Mouse (Mus musculus) left cerebral cortex, postnatal 36 days (tissue): ENCODE data around the gene Gm40193. TPM values are rescaled to one million over a fixed set of nuclear protein-coding genes. Genes with fewer than 3 reads are reported as not detected.
"Not testable (repeated sequence)": the region's sequence is repeated elsewhere in the genome, so short reads cannot be mapped to it uniquely, and the experiment has no call there.

ENCODE experiments used
- DNase-seq, 2 experiments: peaks; one replicate each; pipeline ENCODE4 v3.0.0; 2021 to 2022; ENCODE audit warnings: low spot score in 2 of 2, mixed read lengths in 1 of 2
- intact Hi-C: fragments of 180-260 bp; cut with DNase I; formaldehyde crosslinking; loops from one replicate; pipeline ENCODE4 v1.15.1; 2025
- total RNA-seq, 2 experiments: library from RNA; stranded (reverse); gene quantifications; 2 replicates each; pipeline ENCODE4 v1.2.3; 2021

The Gm40193 gene
- total RNA-seq, result not detected

- DNase-seq, result no peak
- intact Hi-C loops, result no loop called here
Observed at GRCm38 (mm10) chr11:70532839-70533238, at the start of gene Gm40193. TSS of gene Gm40193 (minus strand) at chr11:70532939.

DNA sequence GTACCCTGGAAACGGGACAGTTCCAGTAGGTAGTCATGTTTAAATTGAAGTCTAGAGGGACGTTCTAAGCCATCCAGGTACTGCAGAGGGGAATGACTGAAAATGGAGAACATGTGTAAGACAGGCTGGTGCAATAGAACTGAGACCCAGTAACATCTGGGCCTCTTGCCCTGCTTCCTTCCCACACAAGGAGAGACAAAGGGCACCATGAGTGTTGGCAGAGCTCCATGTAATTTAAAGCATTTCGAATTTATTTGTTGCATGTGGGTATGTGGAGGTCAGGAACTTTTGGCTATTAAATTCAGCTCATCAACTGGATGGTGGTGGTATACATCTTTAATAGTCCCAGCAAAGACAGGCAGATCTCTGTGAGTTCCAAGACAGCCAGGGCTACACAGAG lies 49.5 kb upstream of the Gm40193 start:
- intact Hi-C loops, result loop anchor here (2.0 kb wide), 1 partner anchor 19 kb away; the partner anchor contains the start of gene Mink1
- no peak for DNase-seq

- no peak for DNase-seq
- intact Hi-C loops, result no loop called here
Observed at GRCm38 (mm10) chr11:70580921-70581320, 48.2 kb upstream of the Gm40193 start.

DNA sequence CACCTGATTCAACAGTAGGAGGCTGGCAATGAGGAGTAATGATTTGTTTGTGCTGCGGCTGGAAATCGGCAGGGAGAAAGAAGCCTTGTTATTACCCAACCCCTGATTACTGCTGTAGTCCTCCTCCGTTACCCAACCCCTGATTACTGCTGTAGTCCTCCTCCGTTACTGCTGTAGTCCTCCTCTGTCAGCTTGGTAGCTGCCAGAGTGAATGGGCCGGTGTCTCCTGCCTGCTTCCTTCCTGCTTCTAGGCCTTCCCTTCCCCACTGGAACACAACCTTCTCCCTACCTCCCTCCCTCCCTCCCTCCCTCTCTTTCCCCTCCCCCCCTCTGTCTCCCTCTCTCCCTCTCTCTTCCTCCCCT lies 47.6 kb upstream of the Gm40193 start:
- intact Hi-C loops, result no loop called here

GRCm38 (mm10) chr11:70579710-70580357 lies 47.1 kb upstream of the Gm40193 start:
- intact Hi-C loops, result no loop called here
- DNase-seq, result no peak

More for the DNA sequence above, 47.6 kb upstream of the Gm40193 start:
- DNase-seq, result no peak

DNA sequence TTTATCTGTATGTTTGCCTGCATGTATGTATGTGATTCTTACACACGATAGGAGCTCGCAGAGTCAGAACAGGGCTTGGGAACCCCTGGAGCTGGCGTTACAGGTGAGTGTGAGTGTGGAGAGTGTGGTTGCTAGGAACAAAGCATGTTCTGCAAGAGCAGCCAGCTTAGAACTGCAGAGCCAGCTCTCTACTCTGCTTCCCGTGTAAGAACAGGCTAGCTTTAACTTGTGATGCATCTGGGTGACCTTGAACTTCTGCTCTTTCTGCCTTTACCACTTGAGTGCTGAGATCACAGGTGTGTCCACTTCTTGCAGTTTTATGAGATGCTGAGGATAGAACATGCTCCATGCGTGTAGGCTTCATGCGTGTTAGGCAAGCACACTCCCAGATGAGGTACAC lies 46.2 kb upstream of the Gm40193 start:
- no peak for DNase-seq
- intact Hi-C loops, result no loop called here

DNA sequence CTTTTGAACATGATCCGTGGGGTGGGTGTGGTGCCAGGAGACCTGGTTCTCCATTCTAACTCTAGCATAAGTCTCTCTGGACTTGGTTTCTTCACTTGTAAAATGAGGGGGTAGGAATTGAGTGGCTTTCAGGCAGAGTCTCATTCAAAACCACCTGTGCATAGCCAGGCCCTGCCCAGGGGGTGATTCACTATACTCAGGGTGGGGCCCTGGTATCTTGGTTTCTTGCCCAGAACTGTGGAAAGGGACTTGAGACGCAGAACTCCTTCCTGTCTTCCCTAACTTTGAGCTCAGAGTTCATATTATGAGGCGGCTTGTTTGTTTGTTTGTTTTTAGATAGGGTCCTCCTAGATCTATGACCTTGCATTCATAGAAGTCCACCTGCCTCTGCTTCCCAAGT lies 44.5 kb upstream of the Gm40193 start:
- intact Hi-C loops, result no loop called here
- no peak for DNase-seq

DNA sequence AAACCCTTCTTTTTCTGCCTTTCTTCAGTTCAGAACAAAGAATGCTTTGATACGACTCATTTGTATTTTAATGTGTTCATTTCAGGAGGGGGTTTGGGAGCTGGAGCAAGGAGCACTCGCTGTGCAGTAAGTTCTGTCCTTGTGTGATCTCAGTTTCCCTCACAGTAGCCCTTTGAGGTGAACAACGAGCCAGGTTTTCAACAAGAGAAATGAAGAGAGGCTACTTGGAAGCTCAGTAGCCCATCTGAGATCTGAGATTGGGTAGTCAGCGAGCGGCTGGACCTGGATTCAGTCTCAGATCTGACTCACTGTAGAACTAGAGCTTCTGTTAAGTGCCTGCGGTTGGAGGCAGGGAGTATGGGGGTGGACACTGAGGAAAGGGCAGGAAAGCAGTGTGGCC lies 41.1 kb upstream of the Gm40193 start:
- no peak for DNase-seq
- intact Hi-C loops, result no loop called here

GRCm38 (mm10) chr11:70572348-70572902 lies 39.7 kb upstream of the Gm40193 start:
- intact Hi-C loops, result no loop called here
- no peak for DNase-seq

DNA sequence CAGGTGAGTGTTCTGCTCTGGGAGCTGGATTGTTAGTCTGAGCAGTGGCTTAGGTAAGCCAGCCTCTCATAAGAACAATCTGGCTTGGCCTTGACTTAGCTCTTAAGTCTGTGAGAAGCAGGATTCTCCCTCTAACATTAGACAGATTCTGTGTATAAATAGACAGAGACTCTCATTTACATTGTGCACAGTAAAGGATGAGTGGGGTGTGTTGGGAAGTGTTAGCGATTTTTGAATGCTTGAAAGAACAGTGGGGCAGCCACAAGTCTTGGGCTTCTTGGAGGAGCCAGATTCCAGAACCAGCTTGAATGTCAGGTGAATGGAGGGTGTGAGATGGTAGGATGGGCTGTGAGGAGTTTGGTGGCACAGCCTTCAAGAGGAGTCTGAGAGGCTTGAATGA lies 38.9 kb upstream of the Gm40193 start:
- no peak for DNase-seq
- intact Hi-C loops, result no loop called here

GRCm38 (mm10) chr11:70570614-70571013 lies 37.9 kb upstream of the Gm40193 start:
- intact Hi-C loops, DNase-seq: not testable (repeated sequence)

- intact Hi-C loops, result no loop called here
- no peak for DNase-seq
Observed at GRCm38 (mm10) chr11:70566586-70566985, 33.8 kb upstream of the Gm40193 start.

DNA sequence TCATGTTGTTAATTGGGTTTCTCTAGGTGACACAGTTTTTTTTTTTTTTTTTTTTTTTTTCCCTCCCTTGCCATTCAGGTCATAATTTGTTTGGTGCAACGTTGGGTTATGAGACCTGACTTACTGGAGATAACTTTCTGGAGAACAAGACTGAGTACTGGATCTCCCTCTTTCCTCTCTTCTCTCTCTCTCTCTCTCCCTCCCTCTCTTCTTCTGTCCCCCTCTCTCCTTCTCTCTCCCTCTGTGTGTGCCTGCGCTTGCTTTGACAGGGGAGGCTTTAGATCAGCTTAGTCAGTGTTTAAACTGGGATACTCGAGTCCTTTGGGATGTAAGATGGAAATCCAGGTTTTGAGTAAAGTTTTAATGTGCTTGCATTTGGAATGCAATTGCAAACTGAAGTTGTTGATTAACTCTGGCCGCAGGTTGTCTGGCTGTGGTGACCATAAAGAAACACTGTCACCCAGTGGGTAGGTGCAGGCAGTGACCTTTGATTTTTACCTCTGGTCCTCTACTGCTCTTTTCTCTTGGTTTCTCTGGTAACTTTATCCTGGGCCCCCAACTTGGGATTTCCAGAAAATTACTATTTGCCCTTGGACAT lies 31.6 kb upstream of the Gm40193 start:
- intact Hi-C loops, result loop anchor here (5.0 kb wide), 1 partner anchor 33 kb away; no protein-coding TSS in a partner anchor
- no peak for DNase-seq

DNA sequence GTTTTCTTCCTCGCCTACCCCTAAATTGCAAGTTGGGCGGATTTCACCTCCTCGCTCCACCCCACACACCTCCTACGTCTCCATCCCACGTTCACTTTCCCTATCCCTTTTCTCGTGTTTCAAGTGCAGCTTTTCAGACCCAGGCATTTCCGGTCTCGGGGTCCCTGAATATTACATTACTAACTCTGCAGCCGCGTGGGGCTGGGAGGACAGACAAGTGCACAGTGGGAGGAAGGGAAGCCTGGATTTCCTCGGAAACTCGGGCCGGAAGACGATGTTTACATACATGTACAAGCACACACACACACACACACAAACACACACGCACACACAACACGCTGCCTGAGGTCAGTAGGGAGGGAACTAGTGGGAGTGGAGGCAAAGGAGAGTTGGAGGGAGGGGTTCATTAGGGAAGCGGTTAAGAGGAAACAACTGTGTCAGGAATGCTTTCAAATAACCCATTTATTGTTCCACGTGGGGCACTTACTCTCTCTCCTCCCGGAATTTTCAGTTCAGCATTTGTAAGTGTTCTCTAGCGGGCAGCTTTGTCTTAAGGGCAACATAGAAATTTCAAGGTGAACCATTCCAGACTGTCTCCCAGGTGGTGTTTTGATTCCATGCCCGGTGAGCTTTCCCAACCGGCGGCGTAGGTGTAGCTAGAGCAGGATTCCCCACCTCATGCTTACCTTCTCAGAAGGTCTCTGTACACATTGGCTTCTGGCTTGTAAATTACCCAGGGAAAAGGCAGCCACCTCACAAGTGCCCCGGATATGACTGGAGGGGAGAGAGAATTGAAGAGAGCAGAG lies 30.9 kb upstream of the Gm40193 start:
- intact Hi-C loops, result loop anchor here (2.0 to 5.0 kb wide), 2 partner anchors 19 to 34 kb away; no protein-coding TSS in a partner anchor
- DNase-seq, result peak in 1 of 2 experiments; percentile 46

DNA sequence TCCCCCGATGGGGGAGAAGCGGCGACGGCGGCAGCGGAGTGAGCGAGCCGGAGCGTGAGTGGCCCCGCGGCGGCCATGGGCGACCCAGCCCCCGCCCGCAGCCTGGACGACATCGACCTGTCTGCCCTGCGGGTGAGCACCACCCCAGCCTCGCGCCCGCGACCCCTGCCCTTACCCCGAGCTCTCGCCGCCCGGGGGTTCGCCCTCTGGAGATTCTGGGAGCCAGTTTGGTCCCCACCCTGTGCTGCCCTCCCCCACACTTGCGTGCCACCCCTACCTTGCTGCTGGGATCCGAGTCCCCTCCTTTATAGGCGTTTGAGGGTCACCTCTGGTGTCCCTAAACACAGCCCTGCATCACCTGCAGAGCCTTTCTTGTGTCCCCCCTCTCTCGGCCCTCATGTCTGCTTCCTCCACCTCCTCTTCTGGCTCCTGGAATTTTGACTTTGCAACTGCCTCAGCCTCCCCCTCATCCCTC lies 30.3 kb upstream of the Gm40193 start:
- DNase-seq, result no peak
- intact Hi-C loops, result loop anchor here (2.0 to 5.0 kb wide), 2 partner anchors 20 to 34 kb away; no protein-coding TSS in a partner anchor

- DNase-seq, result peak; percentile 86 to 91
- intact Hi-C loops, result loop anchor here (2.0 to 5.0 kb wide), 2 partner anchors 20 to 35 kb away; no protein-coding TSS in a partner anchor
Observed at GRCm38 (mm10) chr11:70562287-70562994, 29.7 kb upstream of the Gm40193 start, which contains the start of gene Mink1. TSS of gene Mink1 (plus strand) at chr11:70562881.

- DNase-seq, result no peak
- intact Hi-C loops, result loop anchor here (2.0 to 5.0 kb wide), 2 partner anchors 21 to 35 kb away; no protein-coding TSS in a partner anchor
Observed at GRCm38 (mm10) chr11:70561937-70562286, 29.2 kb upstream of the Gm40193 start.

DNA sequence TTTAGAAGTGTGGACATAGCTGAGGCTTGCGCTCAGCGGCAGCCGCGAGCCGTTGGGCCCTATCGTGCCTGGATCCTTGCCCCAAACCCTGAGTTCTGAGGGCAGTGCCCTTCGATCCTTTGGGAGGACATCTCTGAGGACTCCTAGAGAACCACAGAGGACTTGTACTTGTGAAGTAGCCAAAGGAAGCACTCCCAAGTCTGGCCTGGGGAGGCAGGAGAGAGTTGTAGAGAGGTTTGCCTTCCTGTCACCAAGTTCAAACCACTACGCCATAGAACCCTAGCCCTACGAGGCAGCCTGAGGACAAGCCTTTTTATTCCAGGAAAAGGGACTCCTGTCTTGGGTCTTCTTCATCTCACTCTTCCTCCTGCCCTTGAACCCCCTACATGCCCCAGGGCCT lies 24.8 kb upstream of the Gm40193 start:
- DNase-seq, result no peak
- intact Hi-C loops, result no loop called here

DNA sequence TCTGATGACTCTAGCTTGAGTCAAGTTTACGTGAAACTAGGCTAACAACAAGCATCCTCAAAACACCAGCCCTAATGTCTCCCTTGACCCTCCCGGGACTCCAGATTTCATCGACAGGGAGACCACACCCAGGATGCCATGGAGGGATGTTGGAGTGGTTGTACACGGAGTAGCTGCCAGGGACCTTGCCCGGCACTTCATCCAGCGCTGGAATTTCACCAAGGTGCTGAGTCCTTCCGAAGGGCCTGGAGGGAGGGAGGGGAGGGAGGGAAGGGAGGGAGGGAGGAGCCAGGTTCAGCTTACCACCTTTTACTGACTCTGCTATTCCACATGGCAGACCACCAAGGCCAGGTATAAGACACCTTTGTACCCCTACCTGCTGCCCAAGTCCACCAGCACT lies 21.2 kb upstream of the Gm40193 start:
- intact Hi-C loops, result no loop called here
- DNase-seq, result no peak
